26 mouse cellular contexts compared by ENCODE assay signal in genomic region chr13:6924136-6924535, GRCm38 (mm10).
"Had no signal": no experiment of that assay in that cellular context is flagged by ENCODE, and none has a peak within 500 bp of the region (broad histone marks: within the 10 kb centered on the region; RNA-seq: fewer than 3 reads in every experiment).

No protein-coding gene starts in this region.

- H3K9ac ChIP-seq: embryonic facial prominence, embryonic 12.5 days; embryonic facial prominence, embryonic 13.5 days; embryonic facial prominence, embryonic 15.5 days; forebrain, embryonic 12.5 days; forebrain, embryonic 13.5 days; forebrain, embryonic 15.5 days; forebrain, postnatal 0 days had no signal

- H3K4me1 ChIP-seq: embryonic facial prominence, embryonic 10.5 days; embryonic facial prominence, embryonic 12.5 days; embryonic facial prominence, embryonic 13.5 days; embryonic facial prominence, embryonic 15.5 days; forebrain, embryonic 10.5 days; forebrain, embryonic 12.5 days; forebrain, embryonic 13.5 days; forebrain, embryonic 15.5 days; heart, embryonic 10.5 days had no signal

- H3K4me3 ChIP-seq: embryonic facial prominence, embryonic 10.5 days; embryonic facial prominence, embryonic 12.5 days; embryonic facial prominence, embryonic 13.5 days; embryonic facial prominence, embryonic 15.5 days; erythroblast, embryonic 14.5 days; forebrain, embryonic 10.5 days; forebrain, embryonic 12.5 days; forebrain, embryonic 13.5 days; forebrain, embryonic 15.5 days; gastrocnemius, adult 2 months; heart, adult 2 months; heart, embryonic 10.5 days had no signal

- H3K27me3 ChIP-seq: embryonic facial prominence, embryonic 12.5 days; embryonic facial prominence, embryonic 13.5 days; embryonic facial prominence, embryonic 15.5 days; forebrain, embryonic 12.5 days; forebrain, embryonic 13.5 days; forebrain, embryonic 15.5 days had no signal

- H3K4me2 ChIP-seq: embryonic facial prominence, embryonic 12.5 days; embryonic facial prominence, embryonic 13.5 days; embryonic facial prominence, embryonic 15.5 days; forebrain, embryonic 12.5 days; forebrain, embryonic 13.5 days; forebrain, embryonic 15.5 days; heart, embryonic 11.5 days had no signal

- H3K9me3 ChIP-seq: embryonic facial prominence, embryonic 10.5 days; embryonic facial prominence, embryonic 12.5 days; embryonic facial prominence, embryonic 13.5 days; embryonic facial prominence, embryonic 15.5 days; forebrain, embryonic 10.5 days; forebrain, embryonic 12.5 days; forebrain, embryonic 13.5 days; forebrain, embryonic 15.5 days had no signal

- ATAC-seq: forebrain, embryonic 13.5 days; forebrain, embryonic 14.5 days; forebrain, embryonic 15.5 days; forebrain, embryonic 16.5 days; forebrain, postnatal 0 days had no signal

- DNase-seq: cerebellum, postnatal 14 days; cerebellum, postnatal 25 days; cerebellum, postnatal 36 days; embryo, embryonic 11 days; forebrain, postnatal 0 days; gastrocnemius, adult 2 months; gastrocnemius, postnatal 10 days; gastrocnemius, postnatal 14 days; gastrocnemius, postnatal 25 days; gastrocnemius, postnatal 36 days; heart, adult 11 months; heart, adult 18-20 months; heart, adult 2 months had no signal

- H3K36me3 ChIP-seq: embryonic facial prominence, embryonic 10.5 days; embryonic facial prominence, embryonic 12.5 days; embryonic facial prominence, embryonic 13.5 days; embryonic facial prominence, embryonic 15.5 days; forebrain, embryonic 10.5 days; forebrain, embryonic 12.5 days; forebrain, embryonic 15.5 days; heart, embryonic 10.5 days had no signal

- H3K27ac ChIP-seq: embryonic facial prominence, embryonic 10.5 days; embryonic facial prominence, embryonic 12.5 days; embryonic facial prominence, embryonic 13.5 days; embryonic facial prominence, embryonic 15.5 days; forebrain, embryonic 10.5 days; forebrain, embryonic 12.5 days; forebrain, embryonic 13.5 days; forebrain, embryonic 15.5 days; gastrocnemius, adult 2 months; heart, adult 2 months; heart, embryonic 10.5 days had no signal
